Mouse (Mus musculus): ENCODE data around the gene Cacna1s. TPM values are rescaled to one million over a fixed set of nuclear protein-coding genes. Genes with fewer than 3 reads are reported as not detected.

Gene Cacna1s
- polyA plus RNA-seq, 1 experiment from 2014 or later: 0.10 TPM

DNA sequence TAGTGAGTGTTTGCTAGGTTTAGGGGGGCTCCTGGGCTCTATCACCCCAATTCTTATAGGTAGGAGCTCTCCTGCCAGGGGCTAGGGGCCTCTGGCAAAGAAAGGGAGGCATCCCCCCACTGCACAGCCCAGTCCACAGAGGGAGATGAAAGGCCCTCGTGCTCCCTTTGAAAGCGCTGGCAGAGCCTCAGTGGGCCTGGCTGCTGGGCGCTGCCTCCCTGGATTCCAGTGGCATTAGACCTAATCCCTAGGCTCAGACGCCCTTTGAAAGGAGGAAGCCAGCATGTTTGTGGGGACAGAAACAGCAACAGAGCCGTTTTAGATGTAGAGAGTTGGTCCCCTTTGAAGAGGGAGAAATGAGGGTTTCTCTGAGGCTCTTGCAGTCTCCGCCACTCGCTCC is 22.3 kb upstream of the Cacna1s start:
- WGBS (ENCODE audit: insufficient replicate concordance): 86% methylated on average over 7 of the region's 7 CpGs
- ATAC-seq (ENCODE audit: low read depth): no peak
- Histone ChIP-seq H3K36me3 (peaks cover 100% of the 10 kb centered on the region), H3K4me3 (replicated peaks) (no peak overlapping the region), H3K4me1 (replicated peaks) (peaks cover 24% of the 10 kb centered on the region; the same call in 1 of the 2 replicates), H3K27me3 (no peaks in the 10 kb centered on the region), H3K9me3 (replicated peaks) (no peaks in the 10 kb centered on the region), H3K4me2 (no peak overlapping the region), H3K9ac (no peak overlapping the region), H3K27ac (no peak overlapping the region)
- DNase-seq: no peak

DNA sequence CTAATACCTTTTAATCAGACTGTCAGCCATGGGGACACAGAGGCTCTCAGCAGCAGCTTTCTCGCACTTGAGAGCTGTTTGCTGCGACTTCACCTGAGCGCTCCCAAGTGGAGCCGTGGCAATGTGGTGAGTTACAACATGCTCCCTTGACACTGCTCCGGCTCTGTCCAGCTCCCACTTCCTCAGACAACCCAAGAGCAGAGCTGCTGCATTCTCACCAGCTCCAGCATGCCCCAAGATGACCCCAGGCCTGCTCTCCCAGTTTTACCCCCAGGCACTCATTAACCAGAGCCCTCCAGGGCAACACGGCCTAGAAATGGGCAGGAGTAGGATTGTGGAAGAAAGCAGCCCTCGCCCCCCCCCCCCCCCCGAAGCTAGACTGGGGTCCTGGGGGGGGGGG is 20.9 kb upstream of the Cacna1s start:
- Histone ChIP-seq H3K27ac (no peak overlapping the region), H3K27me3 (no peaks in the 10 kb centered on the region), H3K4me3 (replicated peaks) (no peak overlapping the region), H3K9me3 (replicated peaks) (no peaks in the 10 kb centered on the region), H3K36me3 (peaks cover 90% of the 10 kb centered on the region), H3K9ac (no peak overlapping the region), H3K4me2 (no peak overlapping the region), H3K4me1 (replicated peaks) (peaks cover 19% of the 10 kb centered on the region; the same call in 1 of the 2 replicates)
- ATAC-seq (ENCODE audit: low read depth) (no peak), DNase-seq (no peak)
- 77% methylated on average over 8 of the region's 8 CpGs for WGBS (ENCODE audit: insufficient replicate concordance)

DNA sequence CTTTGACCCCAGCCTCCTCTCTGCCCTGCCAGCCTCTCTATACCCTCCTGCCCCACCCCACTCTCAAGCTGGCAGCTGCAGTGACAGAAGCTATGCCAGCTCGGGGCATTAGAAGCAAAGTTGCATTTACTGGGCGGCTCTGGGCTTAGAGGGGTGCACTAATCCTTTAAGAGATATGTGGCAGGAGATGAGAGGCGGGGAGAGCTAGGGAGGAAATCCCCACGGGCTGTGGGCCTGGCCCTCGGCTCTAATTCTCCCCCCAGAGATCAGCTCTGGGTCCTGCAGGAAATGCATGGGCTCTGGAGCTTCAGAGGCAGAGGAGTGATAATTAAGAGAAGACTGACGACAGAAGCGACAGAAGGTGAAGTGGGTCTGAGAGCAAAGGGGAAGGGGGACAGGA is 19.6 kb upstream of the Cacna1s start:
- Histone ChIP-seq H3K27me3 (no peaks in the 10 kb centered on the region), H3K4me3 (replicated peaks) (no peak overlapping the region), H3K27ac (0 out of 2 replicates have a peak overlapping the region, but pooled peaks have one; percentile 23), H3K36me3 (peaks cover 77% of the 10 kb centered on the region), H3K9ac (no peak overlapping the region), H3K9me3 (replicated peaks) (no peaks in the 10 kb centered on the region), H3K4me1 (replicated peaks) (peaks cover 19% of the 10 kb centered on the region; the same call in 1 of the 2 replicates), H3K4me2 (no peak overlapping the region)
- DNase-seq (no peak), ATAC-seq (ENCODE audit: low read depth) (no peak)
- 61% methylated on average over 7 of the region's 7 CpGs for WGBS (ENCODE audit: insufficient replicate concordance)

DNA sequence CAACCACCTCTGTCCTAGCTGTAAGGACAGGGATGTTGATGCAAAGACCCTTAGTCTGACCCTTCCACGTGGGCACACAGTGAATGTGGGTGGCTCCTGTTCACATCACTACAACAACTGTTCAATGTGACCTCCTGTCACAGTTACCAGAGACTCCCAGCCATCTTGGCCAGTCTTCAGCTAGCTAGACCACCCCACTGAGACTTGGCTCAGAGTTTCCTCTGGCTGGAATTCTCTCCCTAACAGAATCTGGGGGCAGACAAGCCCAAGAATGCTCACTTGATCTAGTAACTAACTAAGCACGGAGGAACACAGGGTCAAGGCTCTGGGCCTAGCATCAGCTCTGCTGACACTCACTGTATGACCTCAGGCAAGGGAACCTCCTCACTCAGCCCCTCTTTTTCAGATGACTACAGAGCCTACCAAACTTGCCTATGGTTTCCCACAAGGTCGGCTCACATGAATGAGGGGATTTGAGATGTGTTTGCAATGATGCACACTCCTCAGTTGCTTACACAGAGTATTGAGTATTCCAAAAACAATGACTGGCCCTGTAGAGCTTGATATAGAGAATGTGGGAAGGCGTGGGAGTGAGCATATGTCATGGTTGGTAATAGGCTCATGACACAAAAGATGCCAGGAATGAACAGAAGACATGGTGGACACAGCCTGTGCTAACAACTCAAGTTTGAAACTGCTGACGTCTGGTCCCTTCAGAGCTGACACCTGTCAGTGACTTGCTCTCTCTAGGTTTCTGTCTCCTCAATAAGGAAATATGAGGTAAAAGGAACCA is 13.6 kb upstream of the Cacna1s start:
- Histone ChIP-seq H3K36me3 (peaks cover 17% of the 10 kb centered on the region), H3K4me3 (replicated peaks) (no peak overlapping the region), H3K4me1 (replicated peaks) (no peaks in the 10 kb centered on the region), H3K9me3 (replicated peaks) (no peaks in the 10 kb centered on the region), H3K27ac (no peak overlapping the region), H3K27me3 (peaks cover 44% of the 10 kb centered on the region), H3K4me2 (no peak overlapping the region), H3K9ac (no peak overlapping the region)
- DNase-seq: no peak
- ATAC-seq (ENCODE audit: low read depth): no peak
- WGBS (ENCODE audit: insufficient replicate concordance): 48% methylated on average over 5 of the region's 5 CpGs

DNA sequence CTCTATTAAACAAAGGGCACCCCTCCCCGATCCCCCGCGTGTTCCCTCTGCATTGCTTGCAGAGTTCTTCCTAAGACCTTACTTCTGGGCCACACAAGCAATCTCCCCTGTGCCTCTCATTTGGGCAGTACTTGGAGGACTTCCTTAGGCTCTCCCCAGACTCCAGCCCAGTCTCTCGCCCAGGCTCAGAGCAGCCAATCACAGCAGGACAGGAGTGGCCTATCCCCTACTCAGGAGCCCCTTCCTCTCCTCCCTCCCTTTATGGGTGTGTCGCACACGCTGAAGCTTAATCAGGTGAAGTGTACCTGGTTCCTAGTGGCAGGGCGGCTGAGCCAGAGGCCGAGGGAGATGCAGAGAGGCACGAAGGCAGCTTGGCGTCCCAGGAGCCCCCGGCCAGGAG is 12.1 kb upstream of the Cacna1s start:
- ATAC-seq (ENCODE audit: low read depth) (no peak), DNase-seq (no peak)
- Histone ChIP-seq H3K9ac (no peak overlapping the region), H3K4me1 (replicated peaks) (no peaks in the 10 kb centered on the region), H3K36me3 (peaks cover 2% of the 10 kb centered on the region; the same call in 1 of the 2 replicates), H3K27ac (no peak overlapping the region), H3K4me2 (no peak overlapping the region), H3K27me3 (peaks cover 57% of the 10 kb centered on the region), H3K4me3 (replicated peaks) (no peak overlapping the region), H3K9me3 (replicated peaks) (no peaks in the 10 kb centered on the region)
- 25% methylated on average over 11 of the region's 11 CpGs for whole genome bisulfite sequencing (ENCODE audit: insufficient replicate concordance)

DNA sequence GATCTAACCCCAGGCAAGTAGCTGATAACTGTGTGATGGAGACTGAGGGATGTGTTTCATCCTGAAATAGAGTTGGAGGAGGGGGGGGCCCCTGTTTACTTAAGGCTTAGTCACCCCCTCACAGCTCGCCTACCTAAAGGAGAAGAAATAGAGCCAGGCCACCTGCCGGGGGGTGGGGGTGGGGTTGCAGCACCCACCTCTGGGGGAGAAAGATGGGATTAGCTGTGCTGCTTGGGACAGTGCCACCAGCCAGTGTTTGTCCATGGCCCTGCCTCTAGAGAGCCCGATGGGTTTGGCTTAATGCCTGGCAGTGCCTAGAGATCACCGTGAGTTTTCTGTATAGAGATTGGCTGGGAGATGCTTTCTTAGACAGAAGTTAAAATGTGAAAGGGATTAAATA is 11.7 kb upstream of the Cacna1s start:
- Histone ChIP-seq H3K27me3 (peaks cover 58% of the 10 kb centered on the region), H3K4me2 (no peak overlapping the region), H3K4me3 (replicated peaks) (no peak overlapping the region), H3K9me3 (replicated peaks) (no peaks in the 10 kb centered on the region), H3K9ac (no peak overlapping the region), H3K27ac (no peak overlapping the region; the same call in 1 of the 2 replicates), H3K4me1 (replicated peaks) (no peaks in the 10 kb centered on the region), H3K36me3 (no peaks in the 10 kb centered on the region)
- WGBS (ENCODE audit: insufficient replicate concordance): 27% methylated on average over 4 of the region's 4 CpGs
- ATAC-seq (ENCODE audit: low read depth): no peak
- no peak for DNase-seq

DNA sequence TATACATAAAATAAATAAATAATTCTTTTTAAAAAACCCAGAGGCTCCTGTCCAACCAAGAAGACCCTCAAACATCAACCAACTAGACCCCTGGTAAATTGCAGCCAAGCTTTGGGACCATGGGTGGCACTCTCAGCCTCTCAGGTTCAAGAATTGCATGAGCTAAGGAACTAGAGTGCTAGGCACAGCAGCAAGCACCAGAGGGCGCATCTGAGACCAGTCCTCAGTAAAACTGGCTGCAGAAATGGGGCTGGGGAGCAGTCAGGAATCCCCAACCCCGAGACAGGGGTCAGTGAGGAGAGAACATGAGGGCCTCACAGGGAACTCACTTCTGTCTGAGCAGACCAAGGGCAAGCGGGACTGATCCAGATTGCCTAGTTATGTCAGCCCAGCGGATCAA is 6.8 kb upstream of the Cacna1s start:
- Histone ChIP-seq H3K27me3 (peaks cover 86% of the 10 kb centered on the region), H3K36me3 (no peaks in the 10 kb centered on the region), H3K27ac (no peak overlapping the region), H3K9ac (no peak overlapping the region), H3K4me3 (replicated peaks) (no peak overlapping the region), H3K4me2 (no peak overlapping the region), H3K9me3 (replicated peaks) (no peaks in the 10 kb centered on the region), H3K4me1 (replicated peaks) (peaks cover 6% of the 10 kb centered on the region)
- peak; percentile 34 for DNase-seq
- no peak for ATAC-seq (ENCODE audit: low read depth)
- WGBS (ENCODE audit: insufficient replicate concordance): 12% methylated on average over 4 of the region's 4 CpGs

DNA sequence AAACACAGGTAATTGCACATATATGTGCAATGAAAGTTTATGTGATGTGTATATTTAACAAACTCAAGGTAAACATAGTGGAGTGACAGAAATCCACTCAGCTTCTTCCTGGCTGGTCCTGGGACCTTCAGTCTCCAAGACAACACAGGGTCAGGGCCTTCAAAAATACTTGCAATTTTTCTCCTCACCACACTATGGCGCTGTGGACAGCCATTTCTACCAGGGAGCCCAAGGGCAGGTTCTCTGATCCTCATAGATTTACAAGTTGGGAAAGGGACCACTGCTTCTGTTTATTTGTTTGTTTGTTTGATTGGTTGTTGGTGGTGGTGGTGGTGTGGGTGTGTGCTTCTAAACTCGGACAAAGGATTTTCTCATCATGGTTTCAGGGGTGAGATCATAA is 5.1 kb upstream of the Cacna1s start:
- peaks cover 86% of the 10 kb centered on the region for H3K27me3 ChIP-seq
- H3K4me2 ChIP-seq: no peak overlapping the region
- H3K36me3 ChIP-seq: no peaks in the 10 kb centered on the region
- H3K9ac ChIP-seq: no peak overlapping the region
- DNase-seq: no peak
- H3K27ac ChIP-seq: no peak overlapping the region
- peaks cover 12% of the 10 kb centered on the region for H3K4me1 ChIP-seq (replicated peaks)
- no peaks in the 10 kb centered on the region for H3K9me3 ChIP-seq (replicated peaks)
- no peak for ATAC-seq (ENCODE audit: low read depth)
- WGBS (ENCODE audit: insufficient replicate concordance): 4% methylated on average over 2 of the region's 2 CpGs
- no peak overlapping the region for H3K4me3 ChIP-seq (replicated peaks)

DNA sequence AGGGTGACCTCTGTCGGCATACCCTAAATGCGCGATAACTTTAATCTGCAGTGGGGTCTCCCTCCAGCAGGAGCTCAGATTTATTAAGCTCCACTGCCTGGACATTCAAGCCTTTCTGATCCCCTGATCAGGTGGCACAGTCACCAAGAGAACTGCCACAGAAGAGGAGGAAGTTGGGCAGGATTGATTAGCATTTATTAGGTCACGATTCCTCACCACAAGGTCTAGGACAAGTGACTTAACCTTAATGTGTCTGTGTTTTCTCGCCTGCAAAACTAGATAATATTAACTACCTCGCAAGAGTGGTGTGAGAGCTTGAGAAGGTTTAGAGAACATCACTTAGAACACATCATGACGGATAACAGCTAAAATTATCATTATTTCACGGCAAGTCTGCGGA is 4.7 kb upstream of the Cacna1s start:
- no peak overlapping the region for H3K4me2 ChIP-seq
- no peak overlapping the region for H3K9ac ChIP-seq
- 41% methylated on average over 9 of the region's 9 CpGs for WGBS (ENCODE audit: insufficient replicate concordance)
- DNase-seq: no peak
- H3K36me3 ChIP-seq: no peaks in the 10 kb centered on the region
- H3K27me3 ChIP-seq: peaks cover 86% of the 10 kb centered on the region
- H3K27ac ChIP-seq: no peak overlapping the region
- H3K4me1 ChIP-seq (replicated peaks): peaks cover 12% of the 10 kb centered on the region
- no peak for ATAC-seq (ENCODE audit: low read depth)
- no peaks in the 10 kb centered on the region for H3K9me3 ChIP-seq (replicated peaks)
- H3K4me3 ChIP-seq (replicated peaks): no peak overlapping the region

DNA sequence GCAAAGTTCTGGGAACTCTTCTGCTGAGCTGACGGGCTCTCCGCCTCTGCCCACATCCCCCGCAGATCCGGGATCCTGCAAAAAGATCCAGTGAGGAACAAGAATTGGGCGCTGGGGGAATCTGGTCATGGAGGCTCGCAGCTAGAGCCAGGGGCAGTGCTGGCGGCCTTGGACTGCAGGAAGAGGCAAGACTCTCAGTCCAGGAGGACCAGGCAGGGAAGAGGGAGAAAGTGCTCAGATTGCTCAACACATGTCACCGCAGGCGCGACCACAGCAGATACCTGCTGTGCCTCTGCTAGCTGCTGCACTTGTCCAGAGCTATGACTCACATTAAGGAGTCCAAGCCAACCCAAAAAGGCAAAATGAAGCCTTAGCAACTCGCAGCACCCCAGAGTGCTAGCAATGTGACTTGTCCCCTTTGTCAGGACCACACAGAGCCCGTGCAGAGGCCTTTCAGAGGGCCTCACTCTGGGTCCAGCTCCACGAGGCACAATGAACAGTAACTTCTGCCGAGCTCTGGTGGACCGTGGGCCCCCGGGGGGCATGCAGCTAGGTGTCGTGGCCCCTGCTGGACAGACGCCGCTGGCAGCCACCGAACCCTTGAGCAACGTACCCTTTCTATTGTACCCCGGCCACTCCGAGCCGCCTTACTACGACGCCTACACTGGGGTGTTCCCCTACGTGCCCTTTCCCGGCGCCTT is 2.1 kb upstream of the Cacna1s start, which contains the start of gene Ascl5:
Gene Ascl5, plus strand, starts transcription at position 493 of the 701 bp plus-strand sequence.
- H3K4me3 ChIP-seq (replicated peaks): 0 out of 2 replicates have a peak within 1 kb of the TSS, but pooled peaks have one; percentile 18
- WGBS (ENCODE audit: insufficient replicate concordance): 14% methylated on average over 29 of the region's 29 CpGs
- no peaks in the 10 kb centered on the region for H3K36me3 ChIP-seq
- H3K4me1 ChIP-seq (replicated peaks): peaks cover 12% of the 10 kb centered on the region
- H3K27me3 ChIP-seq: peaks cover 85% of the 10 kb centered on the region
- no peak for ATAC-seq (ENCODE audit: low read depth)
- H3K4me2 ChIP-seq: peak within 1 kb of the TSS; percentile 33
- no peak within 1 kb of the TSS for H3K9ac ChIP-seq
- H3K27ac ChIP-seq: no peak within 1 kb of the TSS
- DNase-seq: no peak
- no peaks in the 10 kb centered on the region for H3K9me3 ChIP-seq (replicated peaks)

DNA sequence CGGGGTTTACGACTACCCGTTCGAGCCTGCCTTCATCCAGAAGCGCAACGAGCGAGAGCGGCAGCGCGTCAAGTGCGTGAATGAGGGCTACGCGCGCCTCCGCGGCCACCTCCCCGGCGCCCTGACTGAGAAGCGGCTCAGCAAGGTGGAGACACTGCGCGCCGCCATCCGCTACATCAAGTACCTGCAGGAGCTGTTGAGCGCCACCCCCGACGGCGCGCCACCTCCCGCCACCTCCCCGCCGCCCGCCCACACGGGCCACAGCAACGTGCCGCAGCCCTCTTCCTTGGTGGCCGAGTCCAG is 1.6 kb upstream of the Cacna1s start:
- Histone ChIP-seq H3K4me3 (replicated peaks) (0 out of 2 replicates have a peak overlapping the region, but pooled peaks have one; percentile 18), H3K36me3 (no peaks in the 10 kb centered on the region), H3K9ac (no peak overlapping the region), H3K27ac (no peak overlapping the region), H3K4me1 (replicated peaks) (peaks cover 12% of the 10 kb centered on the region), H3K27me3 (peaks cover 84% of the 10 kb centered on the region), H3K9me3 (replicated peaks) (no peaks in the 10 kb centered on the region), H3K4me2 (peak overlapping the region; percentile 33)
- WGBS (ENCODE audit: insufficient replicate concordance): 3% methylated on average over 36 of the region's 36 CpGs
- ATAC-seq (ENCODE audit: low read depth) (no peak), DNase-seq (no peak)
